Mouse (Mus musculus): ENCODE results near the gene Zfp455.
A peak's percentile ranks its signal among the peaks of the same experiment; 100 is the strongest.
"Not testable (repeated sequence)": the region's sequence is repeated elsewhere in the genome, so short reads cannot be mapped to it uniquely, and the experiment has no call there.

The Zfp455 gene

GRCm38 (mm10) chr13:67194340-67194894 lies at the start of gene Zfp455:
Gene Zfp455, plus strand, starts transcription at chr13:67194506.
- peak; percentile 40 for DNase-seq (ENCODE audit: low read depth, low spot score)

GRCm38 (mm10) chr13:67166122-67166521 lies 28.2 kb upstream of the Zfp455 start:
- not testable (repeated sequence) for DNase-seq (ENCODE audit: low read depth, low spot score)

GRCm38 (mm10) chr13:67172991-67173722 lies 21.1 kb upstream of the Zfp455 start, which contains the start of gene Rsl1:
Gene Rsl1, plus strand, starts transcription at chr13:67173182.
- DNase-seq (ENCODE audit: low read depth, low spot score), result peak; percentile 27

GRCm38 (mm10) chr13:67173723-67174055 lies 20.6 kb upstream of the Zfp455 start:
- DNase-seq (ENCODE audit: low read depth, low spot score), result no peak

GRCm38 (mm10) chr13:67201656-67202055 lies 7.3 kb downstream of the Zfp455 start:
- no peak for DNase-seq (ENCODE audit: low read depth, low spot score)

GRCm38 (mm10) chr13:67214015-67214607 lies 19.8 kb downstream of the Zfp455 start:
- DNase-seq (ENCODE audit: low read depth, low spot score), result no peak
